Mouse (Mus musculus): Measurements from ENCODE around the gene Gm47969. TPM values are rescaled to one million over a fixed set of nuclear protein-coding genes. Genes with fewer than 3 reads are reported as not detected.

Gene Gm47969
- not detected in 2 replicates for polyA plus RNA-seq (2012; rRNA removed; ENCODE audit: low replicate concordance)

DNA sequence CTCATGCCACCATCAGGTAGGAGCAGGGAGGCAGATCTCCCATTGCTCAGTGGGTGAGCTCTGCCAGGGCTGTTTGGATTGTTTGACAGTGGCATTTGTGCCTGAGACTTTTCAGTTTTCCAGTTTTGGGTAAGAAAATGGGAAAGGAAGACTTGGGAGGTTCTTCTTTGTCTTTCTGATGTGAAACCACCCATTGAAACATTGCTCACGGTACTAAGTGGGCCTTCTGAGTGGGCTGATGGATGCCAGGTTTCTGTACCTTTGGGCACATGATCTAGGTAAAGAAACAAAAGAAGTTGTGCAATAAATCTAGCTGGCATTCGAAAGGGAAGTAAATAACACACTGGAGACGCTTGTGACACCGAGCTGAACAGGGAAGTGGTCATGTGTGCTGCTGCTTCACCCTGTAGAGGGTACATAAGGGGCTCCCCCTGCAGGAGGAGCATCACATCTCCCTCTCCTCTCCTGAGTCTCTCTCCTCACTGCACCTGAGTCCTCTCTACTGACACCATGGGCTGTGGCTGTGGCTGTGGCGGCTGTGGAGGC lies at the start of gene Gm47969:
Gm47969 (plus strand) TSS at position 51 of the 546 bp plus-strand sequence.

DNA sequence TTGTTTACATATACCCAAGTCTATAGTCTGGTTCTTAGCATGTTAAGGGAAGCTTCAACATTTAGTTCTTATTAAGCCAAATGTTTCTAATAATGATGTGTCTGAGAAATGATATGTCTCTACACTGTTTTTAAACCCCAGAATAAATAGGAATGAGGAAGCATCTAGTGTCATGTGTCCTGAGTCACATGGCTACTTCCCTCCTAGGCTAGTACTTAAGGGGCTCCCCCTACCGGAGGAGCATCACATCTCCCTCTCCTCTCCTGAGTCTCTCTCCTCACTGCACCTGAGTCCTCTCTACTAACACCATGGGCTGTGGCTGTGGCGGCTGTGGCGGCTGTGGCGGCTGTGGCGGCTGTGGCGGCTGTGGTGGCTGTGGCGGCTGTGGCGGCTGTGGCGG lies 44.4 kb upstream of the Gm47969 start, which contains the start of gene Gm47959:
Gm47959 (plus strand) TSS at position 243 of the 400 bp plus-strand sequence.

DNA sequence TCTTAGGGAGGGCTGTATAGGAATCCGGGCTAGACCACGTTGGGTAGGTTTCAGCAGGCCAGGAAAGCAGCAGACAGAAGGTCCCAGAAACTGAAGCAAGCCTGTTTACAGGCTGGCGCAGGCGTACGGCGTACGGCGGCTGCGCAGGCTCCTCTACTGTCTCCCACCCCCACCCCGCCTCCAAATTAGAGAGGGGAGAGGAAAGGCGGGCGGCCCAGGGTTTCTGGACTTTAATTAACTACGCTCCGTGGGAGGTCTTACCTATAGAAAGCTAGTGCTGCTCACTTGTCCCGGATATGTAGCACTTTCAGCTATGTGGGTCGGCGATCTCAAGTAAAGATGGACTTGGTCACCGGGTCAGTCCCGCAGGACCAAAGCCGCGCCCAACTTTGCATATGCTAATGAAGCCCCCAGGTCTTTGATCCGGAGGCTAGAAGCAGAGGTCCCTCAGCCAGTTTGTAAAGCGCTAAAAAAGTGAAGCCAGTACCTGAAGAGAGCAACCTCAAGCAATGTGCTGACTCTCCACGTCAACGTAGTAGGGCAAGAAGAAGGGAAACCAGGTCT lies 6.5 kb upstream of the Gm47969 start, which contains the start of gene Slc19a3:
Slc19a3 (minus strand) TSS at position 340 of the 564 bp plus-strand sequence.

DNA sequence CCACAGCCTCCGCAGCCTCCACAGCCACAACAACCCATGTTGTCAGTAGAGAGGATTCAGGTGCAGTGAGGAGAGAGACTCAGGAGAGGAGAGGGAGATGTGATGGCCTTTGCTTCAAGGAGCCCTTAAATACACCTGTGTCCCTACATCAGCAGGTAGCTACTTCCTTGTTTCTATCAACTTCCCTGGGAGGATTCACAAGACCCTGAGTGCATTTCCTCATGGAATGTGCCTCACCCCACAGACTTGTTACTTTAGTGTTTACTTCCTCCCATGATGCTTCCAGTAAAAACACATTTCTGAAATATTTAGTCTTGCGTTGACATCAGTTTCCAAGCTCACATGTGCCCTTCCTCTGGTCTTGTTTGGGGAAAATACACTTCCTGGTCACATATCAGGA lies 2.4 kb upstream of the Gm47969 start, which contains the start of gene Krtap28-10:
Krtap28-10 (minus strand) TSS at position 101 of the 400 bp plus-strand sequence.

DNA sequence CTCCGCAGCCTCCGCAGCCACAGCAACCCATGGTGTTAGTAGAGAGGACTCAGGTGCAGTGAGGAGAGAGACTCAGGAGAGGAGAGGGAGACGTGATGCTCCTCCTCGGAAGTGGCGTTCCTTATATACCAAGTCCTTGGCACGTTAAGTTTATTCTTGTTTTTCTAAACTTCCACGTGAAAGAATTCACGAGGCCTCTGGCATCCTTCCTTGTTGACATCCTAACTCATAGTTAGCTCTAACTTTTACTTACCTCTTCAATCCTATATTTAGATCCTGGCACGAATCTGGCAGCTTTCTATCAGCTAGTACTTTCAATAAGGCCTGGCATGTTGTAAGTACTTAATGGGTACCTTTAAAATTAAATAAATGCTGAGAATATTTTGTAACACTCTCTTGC lies 14.5 kb downstream of the Gm47969 start, which contains the start of gene A030005K14Rik:
A030005K14Rik (minus strand) TSS at position 101 of the 400 bp plus-strand sequence.

DNA sequence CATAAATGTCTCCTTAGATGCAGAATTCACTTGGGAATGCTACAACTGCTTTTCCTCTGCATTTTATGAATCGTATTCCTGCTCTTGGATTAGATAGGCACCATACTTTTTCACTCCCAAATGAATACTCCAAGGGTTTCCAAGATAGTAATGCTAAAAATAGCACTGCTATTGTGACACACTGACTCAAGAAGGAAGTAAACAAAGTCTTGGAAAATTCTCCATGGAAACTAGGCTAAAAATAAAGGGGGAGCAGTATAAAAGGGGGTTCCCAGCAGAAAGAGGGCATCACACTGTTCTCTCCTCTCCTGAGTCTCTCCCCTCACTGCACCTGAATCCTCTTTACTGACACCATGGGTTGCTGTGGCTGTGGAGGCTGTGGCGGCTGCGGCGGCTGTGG lies 15.9 kb downstream of the Gm47969 start, which contains the start of gene Krtap28-13:
Krtap28-13 (plus strand) TSS at position 288 of the 400 bp plus-strand sequence.

Other genes with a start within 250 kb of the Gm47969 start
- 42.7 and 63.9 TPM in 2 replicates for gene Agfg1, start 205.4 kb upstream of the Gm47969 start, polyA plus RNA-seq (2012; rRNA removed; ENCODE audit: low replicate concordance)
- 0.60 and 1.1 TPM in 2 replicates for gene A030005L19Rik, start 131.6 kb upstream of the Gm47969 start, polyA plus RNA-seq (2012; rRNA removed; ENCODE audit: low replicate concordance)
- gene A030014E15Rik, start 120.0 kb upstream of the Gm47969 start, polyA plus RNA-seq (2012; rRNA removed; ENCODE audit: low replicate concordance): not detected in 2 replicates
- not detected in 2 replicates for gene Gm6217, start 113.5 kb upstream of the Gm47969 start, polyA plus RNA-seq (2012; rRNA removed; ENCODE audit: low replicate concordance)
- gene A030003K21Rik, start 101.5 kb upstream of the Gm47969 start, polyA plus RNA-seq (2012; rRNA removed; ENCODE audit: low replicate concordance): not detected in 2 replicates
- not detected in 2 replicates for gene Gm7544, start 88.9 kb upstream of the Gm47969 start, polyA plus RNA-seq (2012; rRNA removed; ENCODE audit: low replicate concordance)
- gene Gm47955, start 84.6 kb upstream of the Gm47969 start, polyA plus RNA-seq (2012; rRNA removed; ENCODE audit: low replicate concordance): not detected in 2 replicates
- not detected in 2 replicates for gene Gm47959, start 44.4 kb upstream of the Gm47969 start, polyA plus RNA-seq (2012; rRNA removed; ENCODE audit: low replicate concordance)
- 0.41 and 0.72 TPM in 2 replicates for gene Slc19a3, start 6.5 kb upstream of the Gm47969 start, polyA plus RNA-seq (2012; rRNA removed; ENCODE audit: low replicate concordance)
- not detected in 2 replicates for gene Krtap28-10, start 2.5 kb upstream of the Gm47969 start, polyA plus RNA-seq (2012; rRNA removed; ENCODE audit: low replicate concordance)
- not detected in 2 replicates for gene A030005K14Rik, start 14.4 kb downstream of the Gm47969 start, polyA plus RNA-seq (2012; rRNA removed; ENCODE audit: low replicate concordance)
- not detected in 2 replicates for gene Krtap28-13, start 16.0 kb downstream of the Gm47969 start, polyA plus RNA-seq (2012; rRNA removed; ENCODE audit: low replicate concordance)
- gene Ccl20, start 71.8 kb downstream of the Gm47969 start, polyA plus RNA-seq (2012; rRNA removed; ENCODE audit: low replicate concordance): 0.32 TPM in 1 of 2 replicates, not detected in the other
- not detected in 2 replicates for gene Daw1, start 114.8 kb downstream of the Gm47969 start, polyA plus RNA-seq (2012; rRNA removed; ENCODE audit: low replicate concordance)